Mouse (Mus musculus) kidney, embryonic 16.5 days (tissue): ENCODE data around the gene Lamb3. TPM values are rescaled to one million over a fixed set of nuclear protein-coding genes. Genes with fewer than 3 reads are reported as not detected.

Experiments
- polyA plus RNA-seq: library from polyadenylated mRNA; unstranded; fragments of >200 nt; fragmentation: Nextera tagmentation; extraction: Ambion mirVana; gene quantifications from 2 replicates; pipeline ENCODE4 v1.2.1, GENCODE M21; 2015

Lamb3 gene
- polyA plus RNA-seq, 1 experiment from 2014 or later = 2.3 TPM

Other genes starting within 250 kb of the Lamb3 start
- gene Syt14, start 171.9 kb upstream of the Lamb3 start, polyA plus RNA-seq = 1.5 and 2.2 TPM in 2 replicates
- 10.0 and 10.3 TPM in 2 replicates for gene Diexf, start 77.4 kb upstream of the Lamb3 start, polyA plus RNA-seq
- 18.2 and 18.6 TPM in 2 replicates for gene Irf6, start 54.6 kb upstream of the Lamb3 start, polyA plus RNA-seq
- gene A130010J15Rik, start 39.7 kb upstream of the Lamb3 start, polyA plus RNA-seq = 16.1 and 17.1 TPM in 2 replicates
- gene Traf3ip3, start 6.0 kb upstream of the Lamb3 start, polyA plus RNA-seq = 2.0 and 2.1 TPM in 2 replicates
- 2.6 and 4.6 TPM in 2 replicates for gene Hsd11b1, start 56.4 kb downstream of the Lamb3 start, polyA plus RNA-seq
- 39.8 and 55.9 TPM in 2 replicates for gene G0s2, start 65.5 kb downstream of the Lamb3 start, polyA plus RNA-seq
- 14.1 and 16.2 TPM in 2 replicates for gene Camk1g, start 162.6 kb downstream of the Lamb3 start, polyA plus RNA-seq